Mouse (Mus musculus) erythroid progenitor cell, adult 5-6 weeks (primary cell): ENCODE measurements around the gene Coro1c. TPM values are rescaled to one million over a fixed set of nuclear protein-coding genes. Genes with fewer than 3 reads are reported as not detected.

Experiments
- ATAC-seq: replicated peaks from 2 replicates; pipeline ENCODE4 v1.8.0; 2016; ENCODE audit warnings: moderate number of reproducible peaks, mild to moderate bottlenecking, moderate TSS enrichment, inconsistent platforms; ENCODE audit not compliant: poor library complexity, low FRiP score, severe bottlenecking
- total RNA-seq, 2 experiments: library from RNA; stranded (forward) in 1 of 2; stranded (reverse) in 1 of 2; fragments of 150-400 nt in 1 of 2; fragments of 186-747, 209-891 nt in 1 of 2; gene quantifications; 2 replicates each; pipeline versions ENCODE4 v1.2.3 to v1.2.4; 2015 to 2017; ENCODE audit warnings: low replicate concordance in 2 of 2

Gene Coro1c
- total RNA-seq, 2 experiments from 2014 or later, result 32.7 to 43.4 TPM

DNA sequence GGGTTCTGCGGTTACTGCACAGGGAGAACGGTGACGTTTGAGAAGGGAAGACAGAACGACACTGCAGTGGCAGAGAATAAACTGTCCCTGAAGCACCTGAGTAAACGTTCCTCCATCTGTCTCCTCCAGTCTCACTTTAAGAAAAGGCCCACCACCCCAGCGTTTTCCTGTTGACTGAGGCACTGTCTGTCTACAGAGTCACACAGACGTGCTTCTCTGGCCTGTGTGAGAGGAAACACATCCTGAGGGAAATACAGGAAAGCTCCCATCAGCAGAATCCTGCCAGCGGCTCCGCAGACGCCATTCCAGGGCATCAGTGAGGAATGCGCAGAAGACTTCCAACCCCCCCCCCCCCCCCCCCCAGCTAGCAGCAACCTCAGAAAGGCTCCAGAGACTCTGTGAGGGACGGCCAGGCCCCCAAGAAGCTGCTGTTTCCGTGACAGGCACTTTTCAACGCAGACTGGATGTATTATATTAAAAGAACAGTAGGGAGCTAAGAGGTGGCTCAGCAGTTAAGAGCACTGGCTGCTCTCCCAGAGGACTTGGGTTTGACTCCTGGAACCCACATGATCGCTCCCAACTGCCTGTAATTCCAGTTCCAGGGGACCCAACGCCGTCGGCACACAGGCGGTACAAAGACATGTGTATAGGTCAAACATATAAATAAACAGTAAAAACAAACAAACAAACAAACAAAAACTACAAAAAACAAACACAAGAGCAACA, 19.2 kb downstream of the Coro1c start:
- no peak for ATAC-seq

DNA sequence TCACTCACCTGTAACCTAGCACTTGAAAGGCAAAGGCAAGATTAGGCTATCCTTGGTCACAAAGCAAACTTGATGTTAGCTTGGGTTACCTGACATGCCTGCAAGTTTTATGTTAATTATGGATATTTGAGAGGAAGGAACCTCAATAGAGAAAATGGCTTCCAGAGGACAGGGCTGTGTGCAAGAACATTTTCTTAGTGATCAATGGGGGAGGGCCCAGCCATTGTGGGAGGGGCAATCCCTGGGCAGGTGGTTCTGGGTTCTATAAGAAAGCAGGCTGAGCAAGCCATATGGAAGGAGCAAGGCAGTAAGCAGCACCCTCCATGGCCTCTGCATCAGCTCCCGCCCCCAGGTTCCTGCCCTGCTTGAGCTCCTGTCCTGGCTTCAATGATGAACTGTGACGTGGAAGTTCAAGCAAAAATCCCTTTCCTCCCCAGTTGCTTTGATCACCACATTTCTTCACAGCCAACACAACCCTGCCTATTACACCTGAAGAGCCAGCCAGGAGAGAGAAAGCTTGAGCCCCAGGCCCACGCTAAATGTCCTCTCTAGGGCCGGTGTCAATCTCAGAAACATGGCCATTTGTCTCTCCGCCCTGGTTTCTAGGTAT, 20.3 kb downstream of the Coro1c start:
- no peak for ATAC-seq

DNA sequence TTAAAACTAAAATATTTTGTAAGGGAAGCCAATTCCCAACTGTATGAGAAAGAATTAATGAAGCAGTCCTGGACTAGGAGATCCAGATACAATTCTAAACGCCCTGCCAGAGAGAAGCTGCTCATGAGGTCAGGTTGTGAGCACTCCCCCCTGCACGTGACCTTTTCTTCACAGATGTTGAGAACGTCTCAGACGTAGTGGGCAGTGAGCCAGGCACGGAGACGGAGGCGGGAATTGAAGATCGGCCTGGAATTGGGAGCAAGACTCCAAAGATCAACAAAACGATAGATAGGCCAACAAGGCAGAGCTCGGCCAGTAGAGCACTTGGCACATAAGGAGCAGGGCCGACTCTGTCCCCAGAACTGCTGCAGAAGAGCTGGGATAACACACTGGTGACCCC, 21.4 kb downstream of the Coro1c start:
- ATAC-seq, result no peak

DNA sequence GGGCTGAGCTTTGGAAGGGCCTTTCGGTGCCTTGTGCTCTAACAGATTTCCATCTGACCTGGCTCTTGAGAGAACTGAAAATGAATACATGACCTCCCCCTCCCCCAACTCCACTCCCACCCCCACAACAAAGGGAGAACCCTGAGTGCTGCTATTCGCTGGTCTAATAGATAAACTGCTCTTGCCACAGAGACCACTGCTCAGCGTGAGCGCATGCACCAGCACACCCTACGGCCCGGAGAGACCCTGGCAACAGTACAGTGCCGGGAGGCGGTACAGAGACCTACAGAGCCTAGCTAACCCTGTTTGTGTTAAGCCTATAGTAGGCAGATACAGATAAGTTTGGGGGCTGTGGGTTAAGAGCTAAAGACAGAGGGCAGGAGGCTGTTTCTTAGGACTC, 22.9 kb downstream of the Coro1c start:
- no peak for ATAC-seq

DNA sequence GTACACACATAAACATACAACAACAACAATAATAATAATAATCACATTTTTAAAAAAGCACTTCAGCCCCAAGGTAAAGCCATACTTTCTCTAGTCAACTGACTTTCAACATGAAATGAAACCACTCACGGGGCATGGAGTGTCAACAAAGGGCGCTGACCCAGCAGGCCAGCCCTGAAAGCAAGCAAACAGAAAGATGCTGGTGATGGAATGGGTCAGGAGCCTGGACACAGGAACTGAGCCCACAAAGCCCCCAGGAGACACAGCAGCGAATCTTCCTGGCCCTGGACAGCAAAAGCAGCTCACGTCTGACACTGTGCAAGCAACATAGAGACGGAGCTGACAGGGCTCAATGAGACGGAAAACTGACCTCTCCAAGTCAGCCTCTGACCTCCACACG, 23.8 kb downstream of the Coro1c start:
- no peak for ATAC-seq

DNA sequence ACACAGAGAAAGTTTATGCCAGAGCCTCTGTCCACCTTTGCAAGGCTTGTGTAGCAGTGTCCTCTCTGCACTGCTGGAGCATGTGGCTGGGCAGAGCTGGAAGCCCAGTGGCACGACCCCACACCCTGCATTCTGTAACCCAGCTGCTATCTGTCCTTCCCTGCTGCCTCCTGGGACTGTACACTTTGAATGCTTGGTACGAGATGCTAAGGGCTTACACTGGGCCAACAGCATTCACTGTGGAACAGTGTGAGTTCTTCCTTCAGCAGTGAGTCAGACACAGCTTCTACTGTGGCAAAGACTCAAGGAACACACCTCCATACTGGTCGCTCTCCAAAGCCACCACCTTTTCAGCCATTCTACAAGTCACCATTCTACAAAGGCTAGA, 25.2 kb downstream of the Coro1c start:
- no peak for ATAC-seq

DNA sequence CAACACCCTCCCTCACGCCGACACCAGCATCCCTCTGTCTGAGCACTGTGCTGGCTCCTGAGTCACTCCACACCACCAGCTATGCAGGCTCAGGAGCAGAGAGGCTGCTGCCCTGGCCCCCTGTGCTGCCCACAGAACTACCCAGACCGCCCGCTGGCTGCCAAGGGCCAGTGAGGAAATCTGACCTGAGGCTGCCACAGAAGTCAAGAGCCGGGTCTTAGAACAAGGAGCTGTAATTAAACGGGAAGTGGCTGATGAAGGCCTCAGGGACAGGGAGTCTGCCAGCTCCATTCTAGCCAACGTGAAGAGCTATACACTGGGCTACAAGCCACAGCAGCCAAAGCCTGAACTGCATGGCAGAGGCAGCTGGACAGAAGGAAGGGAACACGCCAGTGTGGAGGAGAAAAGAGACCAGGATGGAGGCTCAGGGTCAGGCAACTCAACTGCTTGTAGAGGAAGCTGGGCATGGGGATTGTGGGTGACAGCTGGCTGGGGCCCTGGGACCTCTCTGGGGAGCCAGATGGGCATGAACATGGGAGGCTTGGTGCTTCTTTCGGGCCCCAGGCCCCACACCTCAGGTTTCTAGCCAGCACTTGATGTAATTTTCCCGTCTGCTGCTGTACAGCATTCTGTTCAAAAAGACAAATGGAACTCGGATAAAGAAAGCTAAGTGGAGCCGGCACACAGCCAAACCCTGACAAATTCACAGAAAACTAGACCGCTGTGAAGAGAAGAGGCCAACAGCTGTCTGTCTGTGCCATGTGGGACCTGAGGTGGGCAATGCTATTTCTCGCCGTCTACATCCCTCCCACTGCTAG, 25.8 kb downstream of the Coro1c start:
- ATAC-seq, result no peak

DNA sequence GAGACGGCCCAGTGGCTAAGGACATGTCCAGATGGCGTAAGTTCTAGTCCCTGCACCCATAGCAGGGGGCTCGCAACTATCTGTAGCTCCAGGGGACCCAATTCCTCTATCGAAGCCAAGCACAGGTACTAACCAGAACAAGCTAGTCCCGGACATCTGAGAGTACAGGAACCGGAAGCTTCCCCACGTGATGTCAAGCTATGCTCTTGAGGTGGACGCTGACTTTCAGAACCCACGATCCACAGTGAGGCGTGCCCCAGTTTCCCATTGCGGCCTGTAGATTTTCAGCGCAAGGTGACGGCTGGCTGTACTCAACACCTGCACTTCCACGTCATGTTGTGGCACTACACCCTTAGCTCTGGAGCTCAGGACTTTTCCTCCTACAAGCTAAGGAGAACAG, 27.4 kb downstream of the Coro1c start:
- ATAC-seq, result no peak

DNA sequence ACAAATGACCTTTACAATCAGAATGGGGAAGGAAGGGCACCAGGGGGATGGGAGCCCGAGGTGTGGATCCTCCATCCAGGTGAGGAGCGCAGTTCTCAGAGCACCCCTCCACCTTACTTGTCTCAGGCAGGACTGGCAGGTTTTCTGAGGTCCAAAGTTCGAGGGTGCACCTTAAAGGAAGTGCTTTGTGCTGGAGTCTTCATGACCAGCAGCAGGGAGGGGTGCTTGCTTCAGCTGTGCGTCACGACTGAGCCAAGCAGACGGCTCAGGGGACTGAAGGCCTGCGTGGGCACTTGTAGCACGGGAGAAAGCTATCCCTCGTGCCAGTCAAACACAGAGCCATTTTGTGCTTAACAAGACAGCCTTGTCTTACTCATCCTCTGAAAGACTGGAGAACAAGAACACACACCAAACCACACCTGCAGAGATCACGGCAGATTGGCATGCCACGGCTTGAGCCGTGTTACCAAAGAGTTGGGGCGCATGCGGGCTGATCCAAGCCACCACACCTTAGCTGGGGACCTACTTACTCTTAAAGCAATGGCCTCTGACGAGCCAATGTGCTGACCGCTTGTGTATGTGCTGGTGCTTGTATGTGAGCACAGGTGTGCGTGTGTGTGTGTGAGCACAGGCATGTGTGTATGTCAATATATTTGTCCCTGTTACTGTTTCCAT, 29.5 kb downstream of the Coro1c start:
- no peak for ATAC-seq

DNA sequence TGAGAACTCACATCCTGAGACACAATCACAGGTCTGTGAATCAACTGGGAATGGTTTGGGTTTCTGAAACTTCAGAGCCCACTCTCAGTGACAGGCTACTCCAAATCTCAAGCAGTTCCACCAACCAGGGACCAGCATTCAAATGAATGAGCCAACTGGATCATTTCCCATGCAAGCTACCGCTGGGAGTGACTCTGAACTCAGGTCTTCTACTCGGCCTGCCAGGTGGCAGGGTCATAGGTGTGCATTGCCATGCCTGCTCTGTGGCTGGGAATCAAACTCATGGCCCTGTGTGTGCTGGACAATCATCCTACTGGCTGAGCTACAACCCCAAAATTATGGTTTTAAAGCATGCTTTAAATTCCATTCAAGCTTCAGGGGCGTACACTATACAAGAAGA, 31.0 kb downstream of the Coro1c start:
- no peak for ATAC-seq

DNA sequence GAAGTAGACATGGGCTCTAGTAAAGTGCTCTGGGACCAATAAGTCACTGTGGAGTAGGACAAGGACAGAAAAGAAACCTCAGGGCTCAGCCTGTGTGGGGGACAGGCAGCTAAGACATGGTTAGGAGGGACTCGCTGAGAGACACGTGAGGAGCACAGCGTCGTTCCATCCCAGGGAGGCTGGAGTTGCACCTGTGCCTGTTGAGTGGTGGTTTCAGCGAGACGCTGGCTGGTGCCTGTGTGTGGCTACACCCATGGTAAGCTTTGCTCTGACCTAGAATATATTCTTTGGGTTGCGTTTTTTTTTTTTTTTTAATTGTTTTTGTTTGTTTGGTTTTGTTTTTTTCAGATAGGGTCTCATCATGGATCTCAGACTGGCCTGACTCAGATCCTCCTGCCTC, 32.4 kb downstream of the Coro1c start:
- ATAC-seq, result no peak

DNA sequence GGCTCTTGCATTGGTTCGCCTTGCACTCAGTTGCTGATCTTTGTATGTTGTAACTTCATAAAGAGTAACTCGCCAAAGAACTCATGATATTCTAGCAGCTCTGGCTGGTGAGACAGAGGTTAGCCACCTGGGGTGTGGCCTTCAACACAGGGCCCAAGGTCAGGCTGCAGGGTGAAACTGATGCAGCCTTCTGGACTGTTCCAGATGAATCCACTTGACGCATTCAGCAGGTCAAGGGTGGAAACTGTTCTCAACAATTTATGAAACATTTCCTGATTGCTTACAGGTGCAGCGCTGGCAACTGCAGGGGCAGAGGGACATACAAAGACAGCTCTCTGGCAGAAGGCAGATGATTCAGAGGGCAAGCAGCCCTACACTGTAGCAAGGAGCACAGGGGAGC, 32.9 kb downstream of the Coro1c start:
- ATAC-seq, result no peak

DNA sequence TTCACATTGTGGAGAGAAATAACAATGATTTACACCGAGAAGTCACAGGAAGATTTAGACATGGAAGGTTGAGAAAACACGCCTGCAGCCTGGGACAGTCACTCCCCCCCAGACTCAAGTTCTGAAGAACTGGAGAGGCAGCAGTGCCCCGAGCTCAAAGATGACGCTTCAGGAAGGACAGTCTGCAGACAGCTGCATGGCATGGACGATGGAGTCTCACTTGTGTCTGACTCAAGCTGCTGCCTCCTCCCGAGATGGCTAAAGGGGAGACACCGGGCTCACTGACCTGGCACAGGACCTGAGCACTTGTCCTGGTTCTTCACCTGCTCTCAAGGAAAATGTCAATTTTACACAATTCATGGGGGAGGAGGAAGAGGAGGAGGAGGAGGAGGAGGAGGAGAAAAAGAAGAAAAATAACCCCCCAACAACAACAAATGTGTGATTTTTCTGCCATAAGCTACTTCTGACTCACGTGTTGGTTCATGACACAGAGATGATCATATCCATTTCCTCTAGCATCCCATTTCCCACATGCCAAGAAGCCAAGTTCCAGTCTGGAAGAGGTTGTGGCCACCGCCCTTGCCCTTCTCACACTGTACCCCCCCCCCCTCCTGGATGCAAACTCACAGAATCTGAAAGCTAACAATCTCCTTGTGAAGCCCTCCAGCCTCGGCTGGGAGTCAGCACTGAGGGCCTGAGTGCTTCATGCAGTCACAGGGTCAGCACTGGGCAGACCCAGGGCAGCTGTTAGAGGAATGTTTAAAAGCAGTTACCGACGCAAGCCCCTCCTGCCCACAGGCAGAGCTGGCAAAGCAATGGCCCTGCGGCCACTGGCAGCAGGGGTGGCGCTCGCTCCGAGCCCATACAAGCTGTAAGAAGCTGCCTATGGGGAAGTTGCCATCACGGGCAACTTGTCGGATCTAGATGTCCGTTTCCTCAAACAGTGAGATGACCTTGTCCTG, 34.2 kb downstream of the Coro1c start:
- ATAC-seq, result no peak

DNA sequence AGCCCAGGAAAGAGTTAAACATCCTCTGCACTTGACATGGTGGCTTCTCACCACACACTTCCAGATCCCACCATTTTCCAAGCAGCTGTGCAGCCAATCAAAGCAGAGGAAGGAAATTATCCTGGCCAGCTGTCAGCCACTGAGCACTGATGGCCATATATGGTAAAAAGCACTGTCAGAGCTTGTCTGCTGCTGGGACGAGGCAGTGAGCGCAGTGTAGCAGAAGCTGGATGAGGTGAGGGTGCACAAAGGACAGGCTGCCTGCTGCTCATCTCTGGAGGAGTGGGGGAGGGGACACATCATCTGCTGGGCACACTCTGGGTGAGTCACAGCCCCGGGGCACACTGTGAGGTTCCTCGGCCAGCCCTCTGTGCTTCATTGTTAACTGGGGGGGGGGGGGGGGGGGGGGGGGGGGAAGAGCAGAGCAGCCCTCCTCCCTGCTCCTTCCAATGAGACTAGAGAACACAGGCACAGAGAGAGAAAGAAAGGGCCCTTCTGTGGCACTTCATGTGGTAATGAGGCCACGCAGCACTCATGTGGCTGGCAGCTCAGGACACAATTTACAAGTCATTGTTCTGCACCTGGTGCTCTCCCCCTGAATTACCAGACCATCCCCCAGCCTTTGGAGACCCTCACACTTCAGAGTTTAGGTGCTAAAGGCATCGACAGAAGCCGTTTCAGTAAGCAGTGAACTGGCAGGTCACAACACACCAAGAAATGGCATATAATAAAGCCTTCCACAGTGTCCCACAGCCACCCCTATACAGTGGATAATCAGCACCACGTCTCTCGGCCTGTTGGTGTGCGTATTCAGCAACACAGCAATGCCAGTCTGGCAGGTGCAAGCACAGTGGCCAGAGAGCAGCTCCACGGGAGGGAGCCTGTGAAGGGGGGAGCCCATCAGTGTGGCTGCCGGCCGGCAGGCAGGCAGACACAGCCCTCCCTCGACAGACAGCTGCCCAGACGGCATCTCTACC, 35.3 kb downstream of the Coro1c start:
- ATAC-seq, result no peak

DNA sequence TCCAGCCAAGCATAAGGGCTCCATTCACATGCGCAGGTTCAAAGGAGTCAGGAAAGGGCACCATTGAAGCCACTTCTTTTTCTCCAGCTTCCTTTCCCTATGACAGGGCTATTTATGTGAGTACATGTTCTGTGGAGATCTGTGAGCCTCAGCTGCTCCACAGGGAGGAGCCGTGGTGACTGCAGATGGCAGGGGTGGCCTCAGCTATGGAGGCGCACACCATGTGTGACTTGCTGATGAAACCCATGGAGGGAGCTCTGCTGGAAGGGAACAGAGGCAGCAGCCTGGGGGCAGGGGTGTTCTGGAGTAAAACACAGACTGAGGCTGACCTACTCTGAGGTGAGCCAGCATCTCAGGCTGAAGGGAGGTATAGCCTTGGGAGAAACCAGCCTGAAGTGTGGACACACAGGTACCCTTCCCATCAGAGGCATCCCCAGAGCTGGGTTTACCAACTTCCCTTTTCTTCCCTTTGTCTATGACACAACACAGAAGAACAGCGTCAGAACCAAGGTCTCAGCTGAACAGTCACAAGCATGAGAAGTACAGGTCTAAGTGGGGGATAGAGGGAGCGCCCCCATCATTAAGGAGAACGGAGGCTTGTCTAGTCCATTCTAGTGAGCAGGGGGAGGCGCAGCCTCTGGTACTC, 36.5 kb downstream of the Coro1c start:
- no peak for ATAC-seq

DNA sequence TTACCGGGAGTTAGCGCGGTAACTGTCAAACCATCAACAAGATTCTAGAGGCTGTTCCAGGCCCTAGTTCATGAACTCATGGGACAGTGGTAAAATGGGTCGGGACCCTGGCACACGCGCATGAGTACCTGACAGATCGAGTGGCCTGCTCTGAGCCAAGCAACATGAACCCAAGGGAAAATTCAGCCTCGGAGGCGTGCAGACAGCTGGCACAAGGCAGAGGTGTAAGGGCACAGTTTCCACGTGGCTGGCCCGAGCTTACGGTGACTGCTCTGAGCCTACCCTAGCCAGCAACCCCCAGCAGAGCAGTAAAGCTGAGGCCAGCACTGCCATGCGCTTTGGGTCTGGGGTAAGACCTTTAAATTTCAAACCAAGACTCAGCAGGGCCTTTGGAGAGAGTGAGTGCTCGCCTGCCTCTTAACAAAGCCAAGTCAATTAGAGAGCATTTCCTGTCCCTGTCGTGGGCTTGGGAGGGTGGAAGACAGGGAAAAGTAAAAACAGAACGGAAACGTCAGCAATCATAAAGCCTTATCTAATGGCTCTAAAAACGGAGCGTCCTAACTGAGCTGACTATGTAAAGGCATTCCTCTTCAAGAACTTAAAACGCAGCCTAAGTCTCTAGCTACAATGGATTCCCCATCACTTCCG, 38.0 kb downstream of the Coro1c start:
- no peak for ATAC-seq

DNA sequence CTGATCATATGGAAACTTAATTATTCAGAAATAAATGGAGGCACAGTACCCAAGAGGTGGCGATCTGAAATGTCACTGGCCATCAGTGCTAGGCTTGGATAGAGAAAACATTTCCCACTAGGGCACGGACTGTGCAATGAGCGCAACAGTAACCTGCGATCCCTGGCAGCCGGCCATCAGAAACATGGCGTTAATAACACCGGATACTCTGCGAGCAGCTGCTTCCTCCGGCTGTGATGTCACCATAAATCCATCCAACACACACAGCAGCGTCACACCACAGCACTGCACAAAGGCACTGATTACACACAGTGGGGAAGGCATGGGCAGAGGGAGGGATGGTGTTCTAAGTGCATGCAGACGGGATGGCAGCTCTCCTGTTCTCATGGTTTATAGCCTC, 39.4 kb downstream of the Coro1c start:
- no peak for ATAC-seq
